Mouse (Mus musculus) CH12.LX (cell line): ENCODE data around the gene Eef1akmt3. TPM values are rescaled to one million over a fixed set of nuclear protein-coding genes. Genes with fewer than 3 reads are reported as not detected.

Source experiments
- DNase-seq: peaks from one replicate; pipeline ENCODE4 v3.0.0-alpha.2; 2013; ENCODE audit errors: extremely low read depth
- H3K27ac ChIP-seq: 2 replicates; pipeline ENCODE4 v1.5.1; 2012; ENCODE audit warnings: low read depth, mild to moderate bottlenecking, control low read depth, moderate library complexity; ENCODE audit not compliant: insufficient read depth
- H3K27me3 ChIP-seq: replicated peaks from 2 replicates; pipeline ENCODE3; 2012; ENCODE audit warnings: inconsistent platforms
- H3K36me3 ChIP-seq, 2 experiments: replicated peaks in 1 of 2; 2 replicates each; pipeline versions ENCODE3 to v1.6.1; 2012; ENCODE audit warnings: inconsistent platforms in 1 of 2, low read length in 1 of 2, mild to moderate bottlenecking in 1 of 2, mixed read lengths in 1 of 2, moderate library complexity in 1 of 2; ENCODE audit not compliant: control insufficient read depth in 1 of 2, insufficient read depth in 1 of 2
- H3K4me1 ChIP-seq, 2 experiments: 2 replicates each; pipeline ENCODE4 v1.6.1; 2012; ENCODE audit warnings: inconsistent platforms in 1 of 2, moderate library complexity in 1 of 2; ENCODE audit not compliant: insufficient read depth in 2 of 2, control insufficient read depth in 1 of 2
- H3K4me2 ChIP-seq: 2 replicates; pipeline ENCODE4 v1.6.1; 2012; ENCODE audit warnings: low read depth, mild to moderate bottlenecking, control low read depth; ENCODE audit not compliant: poor library complexity, insufficient read depth, severe bottlenecking
- H3K4me3 ChIP-seq, 3 experiments: fragments of 150-350 bp in 1 of 3; sonication (generic) in 1 of 3; replicated peaks in 1 of 3; 2 replicates each; pipeline versions ENCODE3 to v1.5.1; 2011 to 2012; ENCODE audit warnings: low read depth in 2 of 3, low read length in 2 of 3, mild to moderate bottlenecking in 2 of 3, moderate library complexity in 2 of 3, control low read depth in 1 of 3, improper control_type of control experiment in 1 of 3, inconsistent platforms in 1 of 3, mixed read lengths in 1 of 3; ENCODE audit not compliant: poor library complexity in 1 of 3
- H3K79me2 ChIP-seq: replicated peaks from 2 replicates; pipeline ENCODE4 v1.6.1; 2012; ENCODE audit warnings: mild to moderate bottlenecking, moderate library complexity; ENCODE audit not compliant: control insufficient read depth, poor library complexity, insufficient read depth, severe bottlenecking; ENCODE audit errors: extremely low read depth
- H3K9ac ChIP-seq: 2 replicates; pipeline ENCODE4 v1.6.1; 2012; ENCODE audit warnings: low read depth, mild to moderate bottlenecking, control low read depth, moderate library complexity; ENCODE audit not compliant: insufficient read depth
- H3K9me3 ChIP-seq: replicated peaks from 2 replicates; pipeline ENCODE3; 2012; ENCODE audit warnings: low read length, inconsistent platforms, mixed read lengths
- CHD2 ChIP-seq: IDR thresholded peaks from 2 replicates; pipeline ENCODE4 v1.6.1; 2011; ENCODE audit warnings: low read length, improper control_type of control experiment
- CTCF ChIP-seq, 2 experiments: IDR thresholded peaks in 1 of 2; conservative IDR thresholded peaks in 1 of 2; 2 replicates each; pipeline ENCODE4 v1.5.1; 2011 to 2012; ENCODE audit warnings: low read depth in 2 of 2, low read length in 2 of 2, improper control_type of control experiment in 1 of 2, inconsistent platforms in 1 of 2, mild to moderate bottlenecking in 1 of 2, moderate library complexity in 1 of 2
- E2F4 ChIP-seq: IDR thresholded peaks from 2 replicates; pipeline ENCODE4 v1.6.1; 2011; ENCODE audit warnings: low read depth, low read length, improper control_type of control experiment; ENCODE audit not compliant: insufficient replicate concordance
- ELF1 ChIP-seq: IDR thresholded peaks from 2 replicates; pipeline ENCODE4 v1.6.1; 2014; ENCODE audit warnings: low read depth, mild to moderate bottlenecking, inconsistent platforms, low read length, improper control_type of control experiment
- EP300 ChIP-seq: IDR thresholded peaks from 2 replicates; pipeline ENCODE4 v1.6.1; 2011; ENCODE audit warnings: low read length, improper control_type of control experiment
- ETS1 ChIP-seq: conservative IDR thresholded peaks from 2 replicates; pipeline ENCODE4 v1.6.1; 2012; ENCODE audit warnings: low read depth, mild to moderate bottlenecking, inconsistent platforms, low read length, improper control_type of control experiment, moderate library complexity
- GABPA ChIP-seq: IDR thresholded peaks from 2 replicates; pipeline ENCODE4 v1.6.1; 2012; ENCODE audit warnings: low read depth, low read length, improper control_type of control experiment, inconsistent platforms; ENCODE audit not compliant: insufficient replicate concordance
- HCFC1 ChIP-seq: IDR thresholded peaks from 2 replicates; pipeline ENCODE4 v1.6.1; 2012; ENCODE audit warnings: low read depth, mild to moderate bottlenecking, inconsistent platforms, low read length, improper control_type of control experiment
- IRF4 ChIP-seq: IDR thresholded peaks from 2 replicates; pipeline ENCODE4 v1.6.1; 2014; ENCODE audit warnings: low read depth, mild to moderate bottlenecking, inconsistent platforms, low read length, improper control_type of control experiment
- JUN ChIP-seq: IDR thresholded peaks from 2 replicates; pipeline ENCODE4 v1.6.1; 2011; ENCODE audit warnings: low read depth, mild to moderate bottlenecking, low read length, improper control_type of control experiment, moderate library complexity; ENCODE audit not compliant: insufficient read depth
- JUND ChIP-seq: conservative IDR thresholded peaks from 2 replicates; pipeline ENCODE4 v1.6.1; 2011; ENCODE audit warnings: low read depth, low read length, improper control_type of control experiment
- KAT2A ChIP-seq: IDR thresholded peaks from 2 replicates; pipeline ENCODE4 v1.6.1; 2012; ENCODE audit warnings: low read length, improper control_type of control experiment, inconsistent platforms; ENCODE audit not compliant: insufficient replicate concordance
- MAX ChIP-seq: IDR thresholded peaks from 2 replicates; pipeline ENCODE4 v1.6.1; 2011; ENCODE audit warnings: low read length, improper control_type of control experiment
- MAZ ChIP-seq: IDR thresholded peaks from 2 replicates; pipeline ENCODE4 v1.6.1; 2012; ENCODE audit warnings: low read depth, mild to moderate bottlenecking, inconsistent platforms, low read length, improper control_type of control experiment, moderate library complexity
- MEF2A ChIP-seq: IDR thresholded peaks from 2 replicates; pipeline ENCODE4 v1.6.1; 2014; ENCODE audit warnings: low read depth, mild to moderate bottlenecking, inconsistent platforms, low read length, improper control_type of control experiment, borderline replicate concordance
- MXI1 ChIP-seq: IDR thresholded peaks from 2 replicates; pipeline ENCODE4 v1.6.1; 2011; ENCODE audit warnings: mild to moderate bottlenecking, low read depth, low read length, improper control_type of control experiment
- MYC ChIP-seq: IDR thresholded peaks from 2 replicates; pipeline ENCODE4 v1.6.1; 2011; ENCODE audit warnings: low read depth, mild to moderate bottlenecking, improper control_type of control experiment, low read length
- NELFE ChIP-seq: IDR thresholded peaks from 2 replicates; pipeline ENCODE4 v1.6.1; 2011; ENCODE audit warnings: low read depth, low read length, improper control_type of control experiment
- NRF1 ChIP-seq: IDR thresholded peaks from 2 replicates; pipeline ENCODE4 v1.6.1; 2014; ENCODE audit warnings: low read depth, mild to moderate bottlenecking, inconsistent platforms, low read length, improper control_type of control experiment, moderate library complexity
- POLR2A ChIP-seq: IDR thresholded peaks from 2 replicates; pipeline ENCODE4 v1.6.1; 2011; ENCODE audit warnings: low read depth, mild to moderate bottlenecking, improper control_type of control experiment, low read length
- POLR2AphosphoS2 ChIP-seq: IDR thresholded peaks from 2 replicates; pipeline ENCODE4 v1.6.1; 2011; ENCODE audit warnings: low read depth, low read length, improper control_type of control experiment
- RAD21 ChIP-seq: IDR thresholded peaks from 2 replicates; pipeline ENCODE4 v1.6.1; 2011; ENCODE audit warnings: low read depth, mild to moderate bottlenecking, low read length, improper control_type of control experiment, moderate library complexity
- RCOR1 ChIP-seq: conservative IDR thresholded peaks from 2 replicates; pipeline ENCODE4 v1.6.1; 2012; ENCODE audit warnings: low read depth, mild to moderate bottlenecking, inconsistent platforms, low read length, improper control_type of control experiment
- SMC3 ChIP-seq: IDR thresholded peaks from 2 replicates; pipeline ENCODE4 v1.6.1; 2011; ENCODE audit warnings: low read depth, low read length, improper control_type of control experiment
- TBP ChIP-seq: conservative IDR thresholded peaks from 2 replicates; pipeline ENCODE4 v1.6.1; 2011; ENCODE audit warnings: low read depth, low read length, improper control_type of control experiment
- UBTF ChIP-seq: IDR thresholded peaks from 2 replicates; pipeline ENCODE4 v1.6.1; 2012; ENCODE audit warnings: low read depth, mild to moderate bottlenecking, inconsistent platforms, low read length, improper control_type of control experiment, moderate library complexity
- USF2 ChIP-seq: conservative IDR thresholded peaks from 2 replicates; pipeline ENCODE4 v1.6.1; 2011; ENCODE audit warnings: low read depth, low read length, improper control_type of control experiment
- ZKSCAN1 ChIP-seq: IDR thresholded peaks from 2 replicates; pipeline ENCODE4 v1.6.1; 2012; ENCODE audit warnings: low read depth, inconsistent platforms, low read length, improper control_type of control experiment, borderline replicate concordance
- ZNF384 ChIP-seq: IDR thresholded peaks from 2 replicates; pipeline ENCODE4 v1.6.1; 2012; ENCODE audit warnings: low read depth, low read length, improper control_type of control experiment, inconsistent platforms
- dilution Hi-C: fragments of 300-500 bp; cut with MboI; formaldehyde crosslinking; loops from 2 replicates; pipeline ENCODE4 v1.14.3; 2020; ENCODE audit warnings: low sequenced_read_pairs; ENCODE audit not compliant: extremely low pct_unique_long_range_greater_than_20kb, extremely low pct_ligation_motif_present
- in situ Hi-C: fragments of 300-500 bp; cut with MboI; formaldehyde crosslinking; loops from 3 replicates; pipeline ENCODE4 v1.14.3; 2019; ENCODE audit warnings: low sequenced_read_pairs, low pct_ligation_motif_present, low pct_unique_long_range_greater_than_20kb, mixed read lengths
- polyA plus RNA-seq: library from polyadenylated mRNA; unstranded; fragments of >175 nt; gene quantifications from 2 replicates; pipeline ENCODE4 v1.2.1, GENCODE M21; 2012; ENCODE audit warnings: low read depth; ENCODE audit not compliant: insufficient read length
- total RNA-seq, 2 experiments: library from RNA; depleted of rRNA; stranded (reverse); fragments of 300-350 nt in 1 of 2; fragments of >200 nt in 1 of 2; gene quantifications; 2 replicates each; pipeline ENCODE4 v1.2.3; 2012 to 2014

Eef1akmt3 gene
- total and polyA plus RNA-seq, 3 experiments: 0.78 to 1.1 (median 0.98) TPM

DNA sequence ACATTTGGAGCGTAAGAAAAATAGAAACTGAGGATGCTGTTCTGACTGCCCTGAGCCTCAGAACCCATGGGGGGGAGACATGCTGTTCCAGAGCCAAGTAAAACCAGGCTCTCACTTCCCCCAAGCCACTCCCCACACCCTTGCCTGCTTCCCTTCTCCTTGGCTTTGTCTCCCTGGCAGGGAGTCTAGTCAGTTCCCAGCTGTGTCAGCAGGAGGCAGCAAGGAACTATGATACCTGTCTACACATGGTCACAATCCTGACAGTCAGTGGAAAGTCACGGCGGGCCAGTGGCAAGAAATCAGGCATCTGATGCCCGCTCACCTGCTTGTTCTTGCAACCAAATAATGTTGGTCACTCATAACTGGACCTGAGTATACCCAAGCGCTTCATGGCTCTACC lies 24.8 kb downstream of the Eef1akmt3 start:
- H3K4me2 ChIP-seq: no peak overlapping the region
- no peak for DNase-seq
- H3K9ac ChIP-seq: no peak overlapping the region
- no peak overlapping the region for H3K4me3 ChIP-seq
- no peak overlapping the region for H3K27ac ChIP-seq
- no peaks in the 10 kb centered on the region for H3K4me1 ChIP-seq
- H3K79me2 ChIP-seq: no peaks in the 10 kb centered on the region
- H3K36me3 ChIP-seq: peaks cover 0 to 55% of the 10 kb centered on the region in 2 experiments
- no peaks in the 10 kb centered on the region for H3K9me3 ChIP-seq
- TF ChIP-seq EP300 (no peak), MXI1 (no peak), JUN (no peak), TBP (no peak), RCOR1 (no peak), IRF4 (no peak), ZKSCAN1 (no peak), RAD21 (peak; percentile 55), MAX (no peak), ELF1 (no peak), ETS1 (no peak), POLR2A (no peak), NELFE (no peak), UBTF (no peak), JUND (no peak), MAZ (no peak), USF2 (no peak), MEF2A (no peak), SMC3 (peak; percentile 40), E2F4 (no peak), CTCF (conservative IDR thresholded peaks at IDR 0.05 in 1 of 2, IDR thresholded peaks at IDR 0.05 in 1 of 2; ENCODE audit: low read depth in 2 of 2, low read length in 2 of 2) (peak in 1 of 2 experiments; percentile 51; a peak in 2 of 4 replicates)
- dilution Hi-C loops: no loop called here
- in situ Hi-C loops: no loop called here
- no peaks in the 10 kb centered on the region for H3K27me3 ChIP-seq

GRCm38 (mm10) chr10:127003806-127004205 lies 37.5 kb downstream of the Eef1akmt3 start:
- TF ChIP-seq KAT2A (no peak), MXI1 (no peak), GABPA (no peak), MYC (no peak), CHD2 (no peak), ETS1 (no peak), EP300 (no peak), E2F4 (no peak), UBTF (no peak), JUN (no peak), USF2 (no peak), NRF1 (no peak), POLR2AphosphoS2 (no peak), HCFC1 (no peak), IRF4 (no peak), RCOR1 (no peak), ZNF384 (no peak)
- dilution Hi-C loops: no loop called here
- DNase-seq: no peak
- Histone ChIP-seq H3K4me2 (no peak overlapping the region), H3K27ac (no peak overlapping the region), H3K4me1 (peaks cover 6 to 38% of the 10 kb centered on the region in 2 experiments), H3K36me3 (peaks cover 0 to 39% of the 10 kb centered on the region in 2 experiments), H3K4me3 (no peak overlapping the region), H3K79me2 (no peaks in the 10 kb centered on the region), H3K9me3 (no peaks in the 10 kb centered on the region), H3K27me3 (no peaks in the 10 kb centered on the region), H3K9ac (no peak overlapping the region)
- in situ Hi-C loops: no loop called here
